Mouse (Mus musculus) macrophage (primary cell): Measurements from ENCODE around the gene Qrich2. TPM values are rescaled to one million over a fixed set of nuclear protein-coding genes. Genes with fewer than 3 reads are reported as not detected.

Source experiments
- H3K27ac ChIP-seq: fragments of 350-480 bp; formaldehyde crosslinking; 2 replicates; pipeline ENCODE4 v1.9.0; 2021
- H3K36me3 ChIP-seq: fragments of 350-480 bp; formaldehyde crosslinking; 2 replicates; pipeline ENCODE4 v1.9.0; 2021; ENCODE audit errors: inconsistent target
- H3K4me3 ChIP-seq: fragments of 350-480 bp; formaldehyde crosslinking; 2 replicates; pipeline ENCODE4 v1.9.0; 2021; ENCODE audit errors: inconsistent target
- H3K79me2 ChIP-seq: fragments of 350-480 bp; formaldehyde crosslinking; 2 replicates; pipeline ENCODE4 v1.9.0; 2021; ENCODE audit errors: inconsistent target
- WGBS: methylation state at CpG from one replicate; pipeline ENCODE4 v1.1.7; 2026; ENCODE audit warnings: inconsistent platforms; ENCODE audit not compliant: missing documents; 5-methylcytosine and 5-hydroxymethylcytosine counted together
- polyA plus RNA-seq: library from polyadenylated mRNA; stranded (reverse); fragments of 250-400 nt; gene quantifications from 3 replicates; pipeline ENCODE4 v1.2.4, GENCODE M21; 2018; ENCODE audit warnings: inconsistent platforms
- total RNA-seq, 78 experiments: library from RNA; depleted of rRNA; stranded (reverse); fragments of 250-400 nt; gene quantifications; 1 replicate in 9 of 78; 2 replicates in 24 of 78; 3 replicates in 43 of 78; 4 replicates in 2 of 78; pipeline ENCODE4 v1.2.4; 2018; ENCODE audit warnings: inconsistent platforms in 56 of 78

The Qrich2 gene
- not detected for total RNA-seq (2018; cell fraction: chromatin; rRNA removed)
- total RNA-seq (2018; cell fraction: cytosol; rRNA removed) = not detected
- under 1 TPM in 3 of 26 experiments, not detected in 23; 0.12 to 0.58 (median 0.17) TPM for total RNA-seq (2018; cell fraction: nucleus; rRNA removed)
- not detected in 3 replicates for polyA plus RNA-seq

DNA sequence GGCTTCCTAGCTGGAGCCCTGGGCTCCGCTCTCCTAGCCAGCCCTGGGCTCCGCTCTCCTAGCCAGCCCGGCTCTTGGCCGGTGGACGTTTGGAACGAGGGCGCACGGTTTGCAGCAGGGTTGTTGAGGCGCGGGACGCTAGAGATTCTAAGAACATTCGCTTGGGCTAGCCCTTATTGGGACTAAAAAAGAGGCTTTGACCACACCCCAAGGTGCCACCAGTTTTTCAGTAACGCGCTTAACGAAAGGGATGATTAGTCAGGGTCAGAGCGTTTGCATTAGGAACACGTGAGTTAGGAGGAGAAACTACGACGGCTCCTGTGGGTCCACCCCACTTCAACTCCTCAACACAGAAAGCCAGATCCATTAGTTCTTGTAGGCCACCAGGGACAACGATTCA, at the start of gene Qrich2:
Gene Qrich2 (minus strand): TSS at position 101 of the 400 bp plus-strand sequence.
- H3K36me3 ChIP-seq = peaks cover 10% of the 10 kb centered on the region
- no peak within 1 kb of the TSS for H3K4me3 ChIP-seq
- 69% methylated on average over 20 of the region's 20 CpGs for WGBS
- H3K27ac ChIP-seq = no peak within 1 kb of the TSS
- H3K79me2 ChIP-seq = no peaks in the 10 kb centered on the region

DNA sequence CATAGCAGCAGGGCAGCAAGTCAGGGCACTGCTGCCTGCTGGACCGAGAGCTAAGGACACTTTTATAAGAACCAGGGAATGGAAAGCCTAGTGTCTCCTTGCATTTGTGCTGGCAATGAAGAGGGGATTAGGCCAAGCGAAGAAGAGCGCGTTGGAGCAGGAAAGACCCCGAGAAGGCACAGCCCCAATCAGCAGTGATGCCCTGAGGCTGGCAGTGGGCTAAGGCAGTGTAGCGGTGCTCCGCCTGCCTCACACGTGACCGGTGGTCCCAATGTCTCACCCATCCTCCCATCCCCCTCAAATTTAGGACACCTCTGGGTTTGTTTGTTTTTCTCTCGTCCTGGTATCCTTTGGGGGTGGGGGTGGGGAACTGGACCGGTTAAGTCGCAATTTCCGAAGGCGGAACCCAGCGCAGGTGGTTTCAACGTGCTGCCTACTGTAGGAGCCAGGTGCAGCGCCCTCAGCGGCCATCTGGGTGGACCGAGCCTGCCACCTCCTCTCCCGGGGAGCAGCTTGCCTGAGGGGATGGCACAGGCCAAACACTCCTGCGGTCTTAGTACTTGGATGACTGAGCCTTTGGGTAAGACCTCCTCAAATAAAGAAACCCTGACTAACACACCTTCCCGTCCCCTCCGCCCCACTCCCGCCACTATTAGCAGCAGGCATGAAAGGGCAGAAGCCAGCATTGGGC, 49.4 kb upstream of the Qrich2 start:
- 41% methylated on average over 24 of the region's 24 CpGs for WGBS
- Histone ChIP-seq H3K79me2 (no peaks in the 10 kb centered on the region), H3K36me3 (no peaks in the 10 kb centered on the region), H3K27ac (no peak overlapping the region), H3K4me3 (no peak overlapping the region)

DNA sequence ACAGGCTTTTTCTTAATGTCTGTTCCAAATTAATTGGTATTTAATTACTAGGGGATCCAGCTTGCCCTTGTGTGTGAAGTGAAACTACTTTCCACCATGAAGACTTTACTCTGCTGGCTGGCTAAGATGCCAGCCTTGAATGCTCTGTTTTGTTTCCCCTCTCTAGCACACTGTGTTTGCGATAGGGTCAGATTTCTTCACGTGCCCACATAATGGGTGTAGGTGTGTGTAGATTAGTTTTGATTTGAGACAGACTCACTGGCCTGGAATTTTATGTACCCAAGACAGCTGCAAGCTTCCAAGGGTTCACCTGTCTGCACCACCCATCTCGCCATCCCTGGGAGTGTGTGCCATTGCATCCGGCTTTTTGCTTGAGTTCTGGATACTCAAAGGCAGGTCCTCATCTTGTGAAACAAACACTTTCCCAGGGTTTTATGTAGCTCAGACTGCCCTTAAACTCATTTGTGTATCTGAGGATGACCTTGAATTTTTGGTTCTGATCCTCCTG, 47.5 kb upstream of the Qrich2 start:
- 92% methylated on average over 4 of the region's 4 CpGs for WGBS
- Histone ChIP-seq H3K79me2 (no peaks in the 10 kb centered on the region), H3K4me3 (no peak overlapping the region), H3K27ac (no peak overlapping the region), H3K36me3 (no peaks in the 10 kb centered on the region)

DNA sequence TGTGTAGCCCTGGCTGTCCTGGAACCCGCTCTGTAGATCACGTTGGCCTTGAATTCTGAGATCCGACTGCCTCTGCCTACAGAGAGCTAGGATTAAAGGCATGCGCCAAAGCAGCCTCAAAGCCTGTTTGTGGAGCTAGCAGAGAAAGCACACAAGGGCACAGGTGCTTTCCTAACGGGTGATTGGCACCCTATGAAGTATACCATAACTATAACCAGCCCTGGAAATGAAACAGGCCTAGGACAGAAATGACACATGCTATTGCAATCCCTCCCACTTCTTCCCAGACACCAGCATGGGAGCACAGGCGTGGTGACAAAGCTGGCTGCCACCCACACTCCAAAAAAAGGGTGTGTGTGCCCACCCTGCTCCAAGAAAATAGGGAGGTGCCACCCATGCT, 46.9 kb upstream of the Qrich2 start:
- no peaks in the 10 kb centered on the region for H3K79me2 ChIP-seq
- WGBS = 90% methylated on average over 5 of the region's 6 CpGs
- no peaks in the 10 kb centered on the region for H3K36me3 ChIP-seq
- no peak overlapping the region for H3K27ac ChIP-seq
- no peak overlapping the region for H3K4me3 ChIP-seq

DNA sequence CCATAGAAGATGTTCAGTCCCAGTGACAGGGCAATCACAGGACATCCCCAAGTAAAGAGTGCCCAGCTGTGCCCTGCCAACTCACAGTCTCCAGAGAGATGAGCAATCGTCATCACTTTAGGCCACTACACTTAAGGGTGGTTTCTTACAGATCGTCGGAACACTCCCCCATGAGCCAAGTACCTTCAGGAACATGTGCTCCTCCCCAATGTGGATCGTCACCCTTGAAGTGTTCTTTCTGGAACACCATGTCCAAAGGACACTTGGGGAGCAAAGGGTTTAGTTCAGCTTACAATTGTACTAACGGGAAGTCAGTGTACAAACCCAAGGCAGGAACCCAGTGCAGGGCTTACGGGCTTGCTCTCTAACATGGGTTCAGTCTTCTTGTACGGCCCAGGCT, 46.1 kb upstream of the Qrich2 start:
- Histone ChIP-seq H3K4me3 (no peak overlapping the region), H3K27ac (no peak overlapping the region), H3K79me2 (no peaks in the 10 kb centered on the region), H3K36me3 (no peaks in the 10 kb centered on the region)
- WGBS = 95% methylated on average over 7 of the region's 7 CpGs

DNA sequence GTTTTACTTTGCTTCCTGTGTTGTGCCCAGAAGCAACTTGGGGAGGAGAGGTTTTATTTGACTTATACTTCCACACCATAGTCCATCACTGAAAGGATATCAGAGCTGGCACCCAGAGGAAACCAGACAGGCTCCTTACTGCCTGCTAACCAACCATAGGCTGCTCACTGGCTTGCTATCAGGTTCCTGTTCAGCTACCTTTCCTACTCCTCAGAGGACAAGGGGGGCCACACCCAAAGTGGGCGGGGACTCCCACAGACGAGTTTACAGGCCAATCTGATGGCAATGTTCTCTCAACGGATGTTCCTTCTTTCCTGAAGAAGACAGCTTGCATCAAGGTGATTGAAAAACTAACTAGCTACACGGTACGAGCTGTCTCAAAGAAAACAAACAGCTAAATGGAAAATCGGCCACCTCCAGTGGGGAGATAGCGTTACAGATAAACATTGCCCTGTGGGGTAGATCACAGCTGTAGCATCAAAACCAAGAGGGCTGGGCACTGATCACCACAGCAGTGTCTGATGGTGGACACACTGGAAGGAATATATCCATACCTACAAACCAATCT, 45.3 kb upstream of the Qrich2 start:
- WGBS = 73% methylated on average over 7 of the region's 7 CpGs
- no peak overlapping the region for H3K4me3 ChIP-seq
- no peaks in the 10 kb centered on the region for H3K79me2 ChIP-seq
- H3K27ac ChIP-seq = no peak overlapping the region
- no peaks in the 10 kb centered on the region for H3K36me3 ChIP-seq

DNA sequence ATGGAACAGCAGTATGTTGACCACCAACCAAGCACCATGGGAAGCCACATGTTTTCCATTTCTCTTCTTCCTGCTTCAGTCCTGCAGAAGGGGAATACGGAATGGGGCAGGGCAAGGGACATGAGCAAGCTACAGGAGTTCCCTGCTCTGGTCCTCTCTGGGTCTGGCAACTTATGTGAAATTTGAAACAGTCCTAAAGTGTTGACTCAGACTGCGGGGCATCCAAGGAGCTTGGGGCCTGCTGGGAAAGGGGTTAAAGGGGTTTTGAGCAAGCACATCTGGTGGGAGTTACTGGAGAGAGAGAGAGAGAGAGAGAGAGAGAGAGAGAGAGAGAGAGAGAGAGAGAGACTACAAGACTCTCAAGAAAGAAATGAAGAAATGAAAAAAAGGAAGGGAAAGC, 42.6 kb upstream of the Qrich2 start:
- no peaks in the 10 kb centered on the region for H3K36me3 ChIP-seq

DNA sequence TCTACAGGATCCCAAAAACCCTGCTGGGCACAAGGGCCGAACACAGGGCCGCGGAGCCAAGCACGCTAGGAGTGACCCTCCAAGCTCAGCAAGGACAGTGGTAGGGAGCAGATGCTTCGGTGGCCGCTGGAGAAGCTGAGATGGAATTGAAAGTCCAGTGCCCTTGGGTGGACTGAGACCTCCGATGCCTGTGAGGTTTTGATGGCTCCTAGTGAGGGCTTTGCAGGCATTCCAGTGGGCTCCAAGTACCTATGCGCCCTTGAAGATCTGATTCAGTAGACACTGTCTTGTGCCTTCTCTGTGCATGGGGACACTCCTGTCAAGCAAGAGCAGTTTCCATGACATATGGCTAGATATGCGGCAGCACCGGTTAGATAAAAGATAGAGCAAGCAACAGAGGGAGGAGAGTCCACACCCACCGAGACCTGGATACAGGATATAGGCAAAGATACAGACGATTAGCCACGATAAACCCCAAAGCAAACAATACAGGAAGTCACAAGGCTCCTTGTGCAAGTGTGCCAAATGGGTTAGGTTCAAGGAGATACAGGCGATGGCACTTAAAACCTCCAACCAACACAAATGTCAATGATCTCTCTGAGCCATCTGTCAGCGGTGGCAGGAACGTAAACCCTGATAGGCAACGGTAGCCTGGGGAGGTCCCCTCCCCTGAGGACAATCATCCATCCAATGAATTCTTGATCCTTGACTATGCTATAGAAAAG, 40.3 kb upstream of the Qrich2 start:
- Histone ChIP-seq H3K4me3 (no peak overlapping the region), H3K27ac (no peak overlapping the region), H3K36me3 (no peaks in the 10 kb centered on the region), H3K79me2 (no peaks in the 10 kb centered on the region)
- WGBS = 84% methylated on average over 17 of the region's 17 CpGs

More for the DNA sequence above, 42.6 kb upstream of the Qrich2 start:
- H3K79me2 ChIP-seq = no peaks in the 10 kb centered on the region
- WGBS = 89% methylated on average over 2 of the region's 2 CpGs
- no peak overlapping the region for H3K27ac ChIP-seq
- H3K4me3 ChIP-seq = no peak overlapping the region

DNA sequence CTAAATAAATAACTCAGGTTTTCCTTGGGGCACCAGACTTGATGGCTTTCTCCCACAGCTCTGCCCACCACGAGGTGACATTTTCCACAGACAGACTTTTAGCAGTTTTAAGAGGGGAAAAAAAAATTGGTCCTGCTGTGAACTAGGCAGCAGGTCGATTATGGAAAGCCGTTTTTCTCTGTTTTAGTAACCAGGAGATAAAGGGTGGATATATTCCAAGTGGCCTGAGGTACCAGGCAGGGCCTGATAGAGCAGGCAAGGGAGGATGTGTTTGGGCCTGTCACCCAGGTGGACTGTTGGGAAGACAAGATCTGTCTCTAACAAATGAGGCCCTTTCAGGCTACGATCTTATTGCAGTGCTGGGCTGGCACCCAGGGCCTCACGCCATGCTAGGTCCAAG, 39.5 kb upstream of the Qrich2 start:
- H3K36me3 ChIP-seq = no peaks in the 10 kb centered on the region
- H3K27ac ChIP-seq = no peak overlapping the region
- H3K79me2 ChIP-seq = no peaks in the 10 kb centered on the region
- WGBS = 80% methylated on average over 5 of the region's 5 CpGs
- H3K4me3 ChIP-seq = no peak overlapping the region

DNA sequence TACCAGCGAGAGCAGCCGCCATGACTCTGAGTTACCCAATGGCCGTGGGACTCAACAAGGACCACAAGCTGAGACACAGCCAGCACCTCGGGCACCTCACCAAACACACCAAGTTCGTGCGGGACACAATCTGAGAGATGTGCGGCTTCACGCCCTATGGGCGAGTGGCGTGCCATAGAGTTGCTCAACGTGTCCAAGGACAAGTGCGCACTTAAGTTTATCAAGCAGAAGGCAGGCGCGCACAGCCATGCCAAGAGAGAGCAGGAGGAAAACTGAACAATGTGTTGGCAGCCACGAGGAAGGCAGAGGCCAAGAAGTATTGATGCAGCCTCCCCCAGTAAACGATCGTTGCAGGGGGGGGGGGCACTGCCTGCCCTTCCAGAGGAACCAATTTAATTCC, 38.5 kb upstream of the Qrich2 start:
- Histone ChIP-seq H3K36me3 (no peaks in the 10 kb centered on the region), H3K79me2 (no peaks in the 10 kb centered on the region), H3K4me3 (no peak overlapping the region), H3K27ac (no peak overlapping the region)
- WGBS = 91% methylated on average over 9 of the region's 17 CpGs

DNA sequence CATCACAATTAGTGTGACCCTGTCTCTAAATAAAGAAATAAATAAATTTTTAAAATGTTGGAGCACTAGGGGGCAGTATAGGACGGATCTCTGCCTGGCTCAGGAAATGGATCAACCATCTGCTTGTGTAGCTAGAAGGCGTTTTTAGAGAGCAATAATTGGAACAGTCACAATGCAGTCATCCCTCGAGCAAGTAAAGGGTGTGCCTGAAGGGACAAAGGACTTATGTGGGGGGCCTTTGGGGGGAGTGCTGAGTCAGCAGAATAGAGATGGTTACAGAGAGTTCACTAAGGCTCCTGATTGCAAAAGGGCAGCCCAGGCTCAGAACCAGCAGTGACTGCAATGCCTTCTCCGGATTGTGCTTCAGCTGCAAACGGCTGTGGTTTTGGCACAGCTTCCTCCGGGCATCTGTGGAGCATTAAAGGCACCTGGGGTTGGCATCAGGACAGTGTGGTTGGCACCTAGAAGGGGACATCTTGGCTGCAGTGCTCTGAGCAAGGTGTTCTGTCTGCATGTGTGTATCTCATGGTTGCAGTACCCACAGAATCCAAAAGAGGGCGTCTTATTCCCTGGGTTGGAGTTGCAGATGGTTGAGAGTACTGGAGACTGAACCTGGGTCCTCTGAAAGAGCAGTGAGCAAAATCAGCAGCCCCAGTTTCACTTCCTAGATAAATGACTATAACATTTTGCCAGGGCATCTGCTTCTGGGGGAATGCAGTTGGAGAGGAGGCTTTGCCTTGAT, 35.1 kb upstream of the Qrich2 start:
- no peak overlapping the region for H3K27ac ChIP-seq
- H3K36me3 ChIP-seq = no peaks in the 10 kb centered on the region
- WGBS = 18% methylated on average over 7 of the region's 7 CpGs
- no peaks in the 10 kb centered on the region for H3K79me2 ChIP-seq
- no peak overlapping the region for H3K4me3 ChIP-seq

DNA sequence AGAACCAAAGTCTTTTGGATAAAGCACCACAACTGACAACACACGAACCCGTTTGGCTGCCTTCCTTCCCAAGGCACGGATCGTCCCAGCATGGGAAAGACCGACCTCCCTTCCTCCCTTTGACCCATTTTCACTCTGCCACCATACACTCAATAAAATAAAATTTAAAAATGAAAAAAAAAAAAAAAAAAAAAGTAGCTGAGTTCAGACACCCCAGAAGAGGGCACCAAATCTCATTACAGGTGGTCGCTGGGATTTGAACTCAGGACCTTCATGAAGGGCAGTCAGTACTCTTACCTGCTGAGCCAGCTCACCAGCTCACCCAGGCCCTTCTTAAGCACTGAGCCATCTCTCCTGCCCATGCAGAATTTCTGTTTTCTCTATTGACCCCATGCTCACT, 33.0 kb upstream of the Qrich2 start:
- no peaks in the 10 kb centered on the region for H3K36me3 ChIP-seq
- H3K79me2 ChIP-seq = no peaks in the 10 kb centered on the region
- H3K4me3 ChIP-seq = no peak overlapping the region
- H3K27ac ChIP-seq = no peak overlapping the region
- WGBS = 79% methylated on average over 5 of the region's 6 CpGs

DNA sequence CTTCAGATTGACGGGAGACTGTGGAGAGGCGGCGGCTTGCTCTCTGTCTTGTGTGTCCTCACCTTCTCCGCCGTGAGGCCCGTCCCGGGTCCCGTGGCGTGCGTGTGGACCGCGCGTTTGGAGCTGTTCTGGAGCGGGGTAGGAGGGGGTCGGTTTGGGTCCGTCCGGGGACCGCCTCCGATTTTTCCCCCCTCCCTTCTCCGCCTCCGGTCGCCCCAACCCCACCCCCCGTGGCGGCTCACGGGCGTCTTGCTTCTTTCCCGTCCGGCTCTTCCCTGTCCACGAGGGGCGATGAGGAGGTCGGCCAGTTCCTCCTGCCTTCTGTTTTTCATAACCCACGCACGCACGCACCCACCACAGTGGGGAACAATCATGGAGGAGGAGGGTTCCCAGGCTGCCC, 32.6 kb upstream of the Qrich2 start:
- H3K79me2 ChIP-seq = no peaks in the 10 kb centered on the region
- no peaks in the 10 kb centered on the region for H3K36me3 ChIP-seq
- no peak overlapping the region for H3K27ac ChIP-seq
- WGBS = 47% methylated on average over 17 of the region's 34 CpGs
- H3K4me3 ChIP-seq = no peak overlapping the region

DNA sequence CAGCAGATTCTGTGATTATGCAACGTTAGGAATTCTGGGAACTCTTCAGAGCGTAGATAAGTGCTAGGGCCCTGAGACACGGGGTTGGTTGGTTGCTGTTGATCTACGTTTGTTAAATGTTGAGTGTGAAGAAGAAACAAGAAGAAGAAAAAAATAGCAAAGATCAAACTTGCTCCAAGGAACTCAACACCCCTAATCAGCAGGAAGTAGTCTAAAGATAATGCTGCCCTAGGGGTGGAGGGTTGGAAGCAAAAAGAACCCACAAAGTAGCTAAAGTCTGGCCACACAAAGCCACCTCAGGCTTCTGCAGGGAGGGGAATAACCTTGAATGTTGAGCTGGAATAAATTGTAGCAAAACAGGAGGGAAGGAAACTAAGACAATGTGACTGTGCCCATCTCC, 31.3 kb upstream of the Qrich2 start:
- H3K36me3 ChIP-seq = no peaks in the 10 kb centered on the region
- no peaks in the 10 kb centered on the region for H3K79me2 ChIP-seq
- no peak overlapping the region for H3K4me3 ChIP-seq
- WGBS = 93% methylated on average over 4 of the region's 4 CpGs
- H3K27ac ChIP-seq = no peak overlapping the region
